Mouse (Mus musculus): ENCODE results near the gene Snf8.

Snf8 gene

GRCm38 (mm10) chr11:96034596-96035052, at the start of gene Snf8:
TSS of gene Snf8 (plus strand) at chr11:96034885.
- DNase-seq (ENCODE audit: low read depth, low spot score): peak; percentile 98

GRCm38 (mm10) chr11:95987854-95988447, 46.7 kb upstream of the Snf8 start:
- no peak for DNase-seq (ENCODE audit: low read depth, low spot score)

- no peak for DNase-seq (ENCODE audit: low read depth, low spot score)
These were observed 46.2 kb upstream of the Snf8 start for GRCm38 (mm10) chr11:95988533-95988932.

- DNase-seq (ENCODE audit: low read depth, low spot score): no peak
These were observed 44.8 kb upstream of the Snf8 start for GRCm38 (mm10) chr11:95989864-95990263.

- no peak for DNase-seq (ENCODE audit: low read depth, low spot score)
These were observed 44.3 kb upstream of the Snf8 start for GRCm38 (mm10) chr11:95990431-95990830.

- no peak for DNase-seq (ENCODE audit: low read depth, low spot score)
These were observed 43.6 kb upstream of the Snf8 start for GRCm38 (mm10) chr11:95990886-95991708.

- no peak for DNase-seq (ENCODE audit: low read depth, low spot score)
These were observed 40.5 kb upstream of the Snf8 start for GRCm38 (mm10) chr11:95994151-95994550.

GRCm38 (mm10) chr11:96003100-96003900, 31.4 kb upstream of the Snf8 start:
- no peak for DNase-seq (ENCODE audit: low read depth, low spot score)

- no peak for DNase-seq (ENCODE audit: low read depth, low spot score)
These were observed 30.5 kb upstream of the Snf8 start for GRCm38 (mm10) chr11:96003969-96004792.

- no peak for DNase-seq (ENCODE audit: low read depth, low spot score)
These were observed 29.8 kb upstream of the Snf8 start for GRCm38 (mm10) chr11:96004793-96005402.

GRCm38 (mm10) chr11:96005403-96006271, 29.0 kb upstream of the Snf8 start, which contains the start of gene Igf2bp1:
TSS of gene Igf2bp1 (minus strand) at chr11:96005940.
- DNase-seq (ENCODE audit: low read depth, low spot score): no peak

GRCm38 (mm10) chr11:96006367-96006851, 28.3 kb upstream of the Snf8 start:
- no peak for DNase-seq (ENCODE audit: low read depth, low spot score)

- DNase-seq (ENCODE audit: low read depth, low spot score): no peak
These were observed 27.7 kb upstream of the Snf8 start for GRCm38 (mm10) chr11:96006852-96007515.

- no peak for DNase-seq (ENCODE audit: low read depth, low spot score)
These were observed 27.0 kb upstream of the Snf8 start for GRCm38 (mm10) chr11:96007516-96008235.

GRCm38 (mm10) chr11:96008827-96009226, 25.9 kb upstream of the Snf8 start:
- no peak for DNase-seq (ENCODE audit: low read depth, low spot score)

- no peak for DNase-seq (ENCODE audit: low read depth, low spot score)
These were observed 22.7 kb upstream of the Snf8 start for GRCm38 (mm10) chr11:96011982-96012381.

GRCm38 (mm10) chr11:96015421-96015820, 19.3 kb upstream of the Snf8 start:
- DNase-seq (ENCODE audit: low read depth, low spot score): no peak

- peak; percentile 82 for DNase-seq (ENCODE audit: low read depth, low spot score)
These were observed 16.7 kb upstream of the Snf8 start for GRCm38 (mm10) chr11:96017941-96018351.

Data from brain, adult 2 months (tissue).